Mouse (Mus musculus) forebrain, embryonic 11.5 days (tissue): ENCODE data around the gene Spsb3. TPM values are rescaled to one million over a fixed set of nuclear protein-coding genes. Genes with fewer than 3 reads are reported as not detected.

Experiments
- ATAC-seq: fragments of 200-750 bp; cut with Nextera tagmentation; replicated peaks from 2 replicates; pipeline ENCODE4 v1.8.0; 2017; ENCODE audit warnings: moderate TSS enrichment; ENCODE audit not compliant: low FRiP score
- DNase-seq: peaks from one replicate; pipeline ENCODE4 v3.0.0-alpha.2; 2017; ENCODE audit warnings: low spot score
- H3K27ac ChIP-seq: fragments of 300-500 bp; sonication (generic); 2 replicates; pipeline ENCODE4 v1.5.1; 2014; ENCODE audit warnings: low read depth, low read length
- H3K27me3 ChIP-seq: fragments of 300-500 bp; sonication (generic); 2 replicates; pipeline ENCODE4 v1.6.1; 2014; ENCODE audit warnings: mild to moderate bottlenecking, low read length, mixed read lengths; ENCODE audit not compliant: control insufficient read depth, insufficient read depth
- H3K36me3 ChIP-seq: fragments of 300-500 bp; sonication (generic); 2 replicates; pipeline ENCODE4 v1.6.1; 2014; ENCODE audit warnings: mild to moderate bottlenecking, low read length, moderate library complexity, mixed read lengths; ENCODE audit not compliant: control insufficient read depth, insufficient read depth
- H3K4me1 ChIP-seq: fragments of 300-500 bp; sonication (generic); replicated peaks from 2 replicates; pipeline ENCODE4 v1.6.1; 2014; ENCODE audit warnings: low read length, mixed read lengths; ENCODE audit not compliant: control insufficient read depth, insufficient read depth
- H3K4me2 ChIP-seq: fragments of 300-500 bp; sonication (generic); 2 replicates; pipeline ENCODE4 v1.6.1; 2014; ENCODE audit warnings: low read depth, mild to moderate bottlenecking, low read length, moderate library complexity, mixed read lengths; ENCODE audit not compliant: severe bottlenecking
- H3K4me3 ChIP-seq: fragments of 300-500 bp; sonication (generic); 2 replicates; pipeline ENCODE4 v1.5.1; 2014; ENCODE audit warnings: low read depth, low read length
- H3K9ac ChIP-seq: fragments of 300-500 bp; sonication (generic); 2 replicates; pipeline ENCODE4 v1.6.1; 2014; ENCODE audit warnings: low read length
- H3K9me3 ChIP-seq: fragments of 300-500 bp; sonication (generic); 2 replicates; pipeline ENCODE4 v1.6.1; 2016; ENCODE audit warnings: low read length, mixed read lengths; ENCODE audit not compliant: control insufficient read depth
- WGBS: fragments of 180-500 bp; shearing (Covaris S2); extraction: QIAGEN DNeasy Blood & Tissue Kit; methylation state at CpG from one replicate; pipeline ENCODE4 v1.1.7; 2014; 5-methylcytosine and 5-hydroxymethylcytosine counted together
- polyA plus RNA-seq: library from polyadenylated mRNA; unstranded; fragments of >200 nt; fragmentation: Nextera tagmentation; extraction: Ambion mirVana; gene quantifications from 2 replicates; pipeline ENCODE4 v1.2.1, GENCODE M21; 2014

Spsb3 gene
- polyA plus RNA-seq, 1 experiment from 2014 or later = 44.7 TPM

GRCm38 (mm10) chr17:24936259-24937237 is 50.1 kb downstream of the Spsb3 start, which contains the start of gene Mapk8ip3:
Mapk8ip3 (minus strand) TSS chr17:24936977.
- Histone ChIP-seq H3K4me3 (peak within 1 kb of the TSS; percentile 94), H3K9ac (peak within 1 kb of the TSS; percentile 92), H3K27ac (peak within 1 kb of the TSS; percentile 37; the same call in 1 of the 2 replicates), H3K9me3 (no peaks in the 10 kb centered on the region), H3K4me2 (peak within 1 kb of the TSS; percentile 83), H3K36me3 (no peaks in the 10 kb centered on the region; the same call in 1 of the 2 replicates), H3K4me1 (peaks cover 9% of the 10 kb centered on the region), H3K27me3 (no peaks in the 10 kb centered on the region)
- WGBS = under 1% methylated on average over 75 of the region's 78 CpGs
- peak; percentile 96 for DNase-seq
- ATAC-seq = peak; percentile 98

DNA sequence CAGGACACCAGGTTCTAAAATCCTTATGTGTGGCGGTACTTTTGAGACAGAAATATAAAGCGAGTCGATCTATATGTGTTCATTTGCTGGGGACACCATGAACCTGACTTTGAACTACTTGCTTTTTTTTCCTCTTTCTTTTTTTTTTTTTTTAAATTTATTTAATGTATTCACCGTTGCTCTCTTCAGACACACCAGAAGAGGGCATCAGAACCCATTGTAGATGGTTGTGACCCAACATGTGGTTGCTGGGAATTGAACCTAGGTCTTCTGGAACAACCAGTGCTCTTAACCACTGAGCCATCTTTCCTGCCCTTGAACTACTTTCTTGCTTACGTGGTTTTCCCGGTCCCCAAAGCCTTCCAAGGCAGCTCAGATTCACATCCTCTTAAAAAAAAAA is 50.8 kb downstream of the Spsb3 start:
- 48% methylated on average over 6 of the region's 6 CpGs for whole genome bisulfite sequencing
- H3K27me3 ChIP-seq = no peaks in the 10 kb centered on the region
- peak overlapping the region; percentile 94 for H3K4me3 ChIP-seq
- DNase-seq (no peak), ATAC-seq (no peak)
- H3K27ac ChIP-seq = no peak overlapping the region; the same call in 1 of the 2 replicates
- peak overlapping the region; percentile 83 for H3K4me2 ChIP-seq
- peak overlapping the region; percentile 92 for H3K9ac ChIP-seq
- H3K9me3 ChIP-seq = no peaks in the 10 kb centered on the region
- no peaks in the 10 kb centered on the region for H3K36me3 ChIP-seq
- peaks cover 9% of the 10 kb centered on the region for H3K4me1 ChIP-seq

Other genes with a start within 250 kb of the Spsb3 start
- gene Slc9a3r2, start 236.3 kb upstream of the Spsb3 start, polyA plus RNA-seq = 26.8 and 32.3 TPM in 2 replicates
- gene Npw, start 228.2 kb upstream of the Spsb3 start, polyA plus RNA-seq = 0.32 TPM in 1 of 2 replicates, not detected in the other
- 37.6 and 38.4 TPM in 2 replicates for gene Zfp598, start 217.0 kb upstream of the Spsb3 start, polyA plus RNA-seq
- 14.0 and 17.0 TPM in 2 replicates for gene Syngr3, start 196.7 kb upstream of the Spsb3 start, polyA plus RNA-seq
- gene Gfer, start 190.5 kb upstream of the Spsb3 start, polyA plus RNA-seq = 54.9 and 55.4 TPM in 2 replicates
- 1.7 and 1.9 TPM in 2 replicates for gene Noxo1, start 190.4 kb upstream of the Spsb3 start, polyA plus RNA-seq
- gene Tbl3, start 179.0 kb upstream of the Spsb3 start, polyA plus RNA-seq = 111 and 127 TPM in 2 replicates
- 0.36 and 0.81 TPM in 2 replicates for gene Rnf151, start 168.6 kb upstream of the Spsb3 start, polyA plus RNA-seq
- gene Rps2, start 168.5 kb upstream of the Spsb3 start, polyA plus RNA-seq = 1,407 and 1,469 TPM in 2 replicates
- gene Ndufb10, start 162.2 kb upstream of the Spsb3 start, polyA plus RNA-seq = 189 and 195 TPM in 2 replicates
- gene Rpl3l, start 158.8 kb upstream of the Spsb3 start, polyA plus RNA-seq = not detected in 2 replicates
- 21.3 and 21.6 TPM in 2 replicates for gene Msrb1, start 150.0 kb upstream of the Spsb3 start, polyA plus RNA-seq
- 0.21 and 0.51 TPM in 2 replicates for gene Hs3st6, start 133.7 kb upstream of the Spsb3 start, polyA plus RNA-seq
- gene Meiob, start 82.4 kb upstream of the Spsb3 start, polyA plus RNA-seq = not detected in 2 replicates
- gene Hagh, start 46.5 kb upstream of the Spsb3 start, polyA plus RNA-seq = 25.4 and 26.7 TPM in 2 replicates
- 18.2 and 19.3 TPM in 2 replicates for gene Fahd1, start 36.3 kb upstream of the Spsb3 start, polyA plus RNA-seq
- not detected in 2 replicates for gene Igfals, start 20.6 kb upstream of the Spsb3 start, polyA plus RNA-seq
- 71.9 and 82.0 TPM in 2 replicates for gene Nubp2, start 294 bp upstream of the Spsb3 start, polyA plus RNA-seq
- gene Eme2, start 8.4 kb downstream of the Spsb3 start, polyA plus RNA-seq = 29.1 and 31.2 TPM in 2 replicates
- gene Mrps34, start 8.5 kb downstream of the Spsb3 start, polyA plus RNA-seq = 76.9 and 81.8 TPM in 2 replicates
- 47.8 and 60.8 TPM in 2 replicates for gene Nme3, start 9.9 kb downstream of the Spsb3 start, polyA plus RNA-seq
- gene Mapk8ip3, start 50.3 kb downstream of the Spsb3 start, polyA plus RNA-seq = 51.3 and 56.8 TPM in 2 replicates
- gene Jpt2, start 74.0 kb downstream of the Spsb3 start, polyA plus RNA-seq = 314 and 323 TPM in 2 replicates
- gene Cramp1l, start 129.1 kb downstream of the Spsb3 start, polyA plus RNA-seq = 14.3 and 14.7 TPM in 2 replicates
- 29.0 and 29.2 TPM in 2 replicates for gene Ift140, start 129.4 kb downstream of the Spsb3 start, polyA plus RNA-seq
- gene Tmem204, start 196.9 kb downstream of the Spsb3 start, polyA plus RNA-seq = 9.8 and 13.2 TPM in 2 replicates
- gene Telo2, start 229.3 kb downstream of the Spsb3 start, polyA plus RNA-seq = 41.2 and 45.4 TPM in 2 replicates
- 0.12 TPM in 1 of 2 replicates, not detected in the other for gene Ptx4, start 234.1 kb downstream of the Spsb3 start, polyA plus RNA-seq
- 24.2 and 25.4 TPM in 2 replicates for gene Clcn7, start 246.7 kb downstream of the Spsb3 start, polyA plus RNA-seq